Mouse (Mus musculus): ENCODE results near the gene Usp12. TPM values are rescaled to one million over a fixed set of nuclear protein-coding genes. Genes with fewer than 3 reads are reported as not detected.

Gene Usp12
- total RNA-seq (2021): 10 to 100 TPM; 16.4 to 17.9 TPM
- long read RNA-seq, experiment 1, full-length matches to known transcripts: 7 of 10 reads
- long read RNA-seq, experiment 1, partial matches to known transcripts: 1 of 10 reads
- long read RNA-seq, experiment 1, other reads (novel, unspliced or antisense): 2 of 10 reads
- long read RNA-seq, experiment 2, full-length matches to known transcripts: 11 of 15 reads
- long read RNA-seq, experiment 2, partial matches to known transcripts: 0 of 15 reads
- long read RNA-seq, experiment 2, other reads (novel, unspliced or antisense): 4 of 15 reads

GRCm38 (mm10) chr5:146794853-146795252 lies at the start of gene Usp12:
Gene Usp12 (minus strand): TSS chr5:146795006.
- DNase-seq (ENCODE audit: low spot score): peak; percentile 98

DNA sequence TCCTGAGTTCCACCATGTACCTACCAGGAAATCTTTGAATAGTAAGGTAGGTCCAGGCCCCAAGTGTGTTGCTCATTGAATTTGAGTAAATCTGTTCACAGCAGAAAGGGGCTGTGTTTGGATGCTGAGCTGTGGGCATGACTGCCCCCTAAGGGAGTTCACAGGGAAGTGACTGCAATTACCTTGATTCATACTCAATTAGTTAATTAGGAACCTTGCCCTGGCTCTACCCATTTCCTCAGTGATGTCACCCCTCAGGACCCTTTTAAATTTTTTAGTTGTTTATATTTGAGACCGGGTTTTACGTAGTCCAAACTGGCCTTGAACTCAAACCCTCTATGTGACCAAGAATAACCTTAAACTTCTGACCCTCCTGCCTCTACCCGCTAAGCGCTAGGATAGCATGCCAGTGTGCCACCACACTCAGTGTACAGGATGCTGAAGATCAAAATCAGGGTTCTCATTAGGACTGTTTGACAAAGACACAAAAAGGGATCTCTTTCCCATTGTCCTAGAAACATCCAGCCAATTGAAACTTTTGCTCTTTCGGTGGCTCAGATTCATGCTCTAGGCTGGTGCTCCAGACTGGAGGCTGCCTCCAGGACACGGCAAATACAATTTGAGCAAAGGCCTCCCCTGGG lies 49.6 kb upstream of the Usp12 start:
- DNase-seq (ENCODE audit: low spot score): no peak

DNA sequence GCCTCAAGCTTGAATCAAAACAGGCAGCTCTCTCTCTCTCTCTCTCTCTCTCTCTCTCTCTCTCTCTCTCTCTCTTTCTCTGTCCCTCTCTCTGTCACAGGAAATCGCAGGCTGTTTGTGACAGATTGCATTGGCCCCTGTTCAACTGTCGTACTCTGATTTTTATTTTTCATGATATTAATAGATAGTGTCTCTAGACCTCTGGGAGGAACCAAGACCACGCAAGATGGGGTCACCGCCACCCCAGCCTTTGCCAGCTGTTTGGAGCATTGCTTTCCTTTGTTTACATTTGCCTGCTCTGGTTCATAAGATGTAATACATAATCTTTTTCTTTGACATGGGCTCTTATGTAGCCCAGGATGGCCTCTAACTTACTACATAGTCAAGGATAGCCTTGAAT lies 47.2 kb upstream of the Usp12 start:
- no peak for DNase-seq (ENCODE audit: low spot score)

GRCm38 (mm10) chr5:146841301-146841700 lies 46.5 kb upstream of the Usp12 start:
- no peak for DNase-seq (ENCODE audit: low spot score)

DNA sequence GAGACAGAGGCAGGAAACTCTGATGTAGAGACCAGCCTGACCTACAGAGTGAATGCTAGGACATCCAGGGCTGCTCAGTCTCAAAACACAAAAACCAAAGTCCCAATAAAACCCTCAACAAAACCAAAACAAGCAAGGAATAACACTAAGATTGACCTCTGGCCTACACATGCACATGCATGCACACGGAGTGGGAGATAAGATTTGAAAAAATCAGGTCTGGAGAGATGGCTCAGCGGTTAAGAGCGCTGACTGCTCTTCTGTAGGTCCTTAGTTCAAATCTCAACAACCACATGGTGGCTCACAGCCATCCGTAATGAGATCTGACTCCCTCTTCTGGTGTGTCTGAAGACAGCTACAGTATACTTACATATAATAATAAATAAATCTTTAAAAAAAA lies 45.6 kb upstream of the Usp12 start:
- no peak for DNase-seq (ENCODE audit: low spot score)

DNA sequence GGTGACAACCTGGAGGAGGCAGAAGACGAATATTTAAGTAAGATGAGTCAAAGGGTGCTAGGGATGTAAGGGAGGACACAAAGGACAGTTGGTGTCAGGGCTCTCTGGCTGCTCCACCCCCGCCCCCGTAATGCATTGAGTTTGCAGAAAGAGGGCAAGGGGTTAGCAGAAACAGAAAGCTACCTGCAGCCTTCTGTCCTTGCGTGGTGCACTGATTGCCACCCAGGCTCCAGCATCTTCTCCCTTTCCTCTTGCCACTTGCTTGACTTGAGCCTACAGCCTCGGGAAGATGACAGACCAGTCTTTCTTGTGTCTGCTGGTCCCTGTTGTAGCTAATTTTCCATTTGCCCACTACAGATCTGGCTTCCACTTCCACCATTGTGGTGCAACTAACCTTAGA lies 45.0 kb upstream of the Usp12 start:
- no peak for DNase-seq (ENCODE audit: low spot score)

- DNase-seq (ENCODE audit: low spot score): no peak
These were observed 44.2 kb upstream of the Usp12 start for GRCm38 (mm10) chr5:146838836-146839648.

GRCm38 (mm10) chr5:146837967-146838720 lies 43.3 kb upstream of the Usp12 start:
- no peak for DNase-seq (ENCODE audit: low spot score)

DNA sequence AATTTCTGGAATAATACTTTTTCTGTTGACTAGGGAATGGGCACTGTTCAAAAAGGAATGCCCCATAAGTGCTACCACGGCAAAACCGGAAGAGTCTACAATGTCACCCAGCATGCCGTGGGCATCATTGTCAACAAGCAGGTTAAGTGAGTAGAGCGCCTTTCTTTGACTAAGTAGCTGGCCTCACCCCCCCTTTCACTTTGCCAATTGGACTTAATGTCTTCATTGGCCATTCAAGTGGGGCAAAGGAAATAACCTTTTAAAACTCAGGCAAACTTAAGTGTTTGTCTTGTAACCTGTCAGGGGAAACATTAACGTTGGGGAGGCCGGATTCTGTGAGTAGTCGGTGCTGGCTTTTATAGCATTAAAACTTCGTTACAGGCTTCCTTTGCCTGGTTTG lies 40.2 kb upstream of the Usp12 start:
- no peak for DNase-seq (ENCODE audit: low spot score)

GRCm38 (mm10) chr5:146833673-146834201 lies 38.9 kb upstream of the Usp12 start:
- no peak for DNase-seq (ENCODE audit: low spot score)

DNA sequence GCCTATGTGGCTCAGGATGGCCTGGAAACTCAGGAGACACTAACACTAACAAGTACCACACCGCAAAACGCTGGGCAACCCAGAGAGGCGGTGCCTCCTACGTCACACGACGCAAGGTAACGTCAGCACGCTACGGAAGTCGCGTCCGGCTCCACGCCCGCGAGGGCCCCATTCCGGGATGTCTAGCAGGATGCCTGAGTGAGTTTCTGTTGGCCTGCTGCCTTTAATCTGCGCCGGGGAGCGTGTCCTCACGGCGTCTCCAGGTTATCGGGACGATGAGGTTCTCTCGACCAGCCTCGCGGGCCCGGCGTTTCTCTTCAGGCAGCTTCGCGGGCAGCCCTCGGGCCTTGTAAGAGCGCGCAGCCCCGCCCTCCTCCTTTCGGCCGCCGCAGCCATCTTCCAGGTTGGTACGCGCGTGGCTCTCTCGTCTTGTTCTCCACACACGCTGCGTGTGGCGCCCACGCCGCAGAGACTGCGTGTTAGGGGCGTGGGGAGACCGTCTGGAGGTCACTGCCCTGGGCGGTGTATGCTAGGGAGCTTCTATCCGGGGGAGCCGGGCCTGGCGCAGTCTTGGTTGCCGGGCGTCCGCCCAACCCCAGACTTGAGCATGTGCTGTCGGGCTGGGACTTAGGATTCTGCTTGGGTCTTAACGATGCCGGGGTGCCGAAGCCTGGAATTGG lies 38.1 kb upstream of the Usp12 start, which contains the start of gene Rpl21:
TSS of gene Rpl21 (plus strand) at position 122 of the 680 bp plus-strand sequence.
- DNase-seq (ENCODE audit: low spot score): peak; percentile 94

DNA sequence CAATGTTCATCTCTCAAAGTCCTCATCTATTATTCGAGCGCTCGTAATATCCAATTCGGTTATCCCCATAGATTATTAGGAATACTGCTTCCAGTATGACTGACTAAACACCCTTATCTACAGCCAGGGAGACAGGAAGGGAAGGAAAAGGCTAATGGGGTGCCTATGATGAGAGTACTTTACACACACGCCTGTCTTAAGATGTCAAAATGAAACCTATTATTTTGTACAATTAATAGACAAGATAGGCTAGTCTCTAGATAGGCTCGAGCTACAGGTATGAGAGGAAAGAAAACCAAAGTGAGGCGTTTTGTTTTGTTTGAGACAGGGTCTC lies 37.6 kb upstream of the Usp12 start:
- DNase-seq (ENCODE audit: low spot score): no peak

GRCm38 (mm10) chr5:146829528-146829927 lies 34.7 kb upstream of the Usp12 start:
- DNase-seq (ENCODE audit: low spot score): no peak

- no peak for DNase-seq (ENCODE audit: low spot score)
These were observed 28.2 kb upstream of the Usp12 start for GRCm38 (mm10) chr5:146823005-146823404.

DNA sequence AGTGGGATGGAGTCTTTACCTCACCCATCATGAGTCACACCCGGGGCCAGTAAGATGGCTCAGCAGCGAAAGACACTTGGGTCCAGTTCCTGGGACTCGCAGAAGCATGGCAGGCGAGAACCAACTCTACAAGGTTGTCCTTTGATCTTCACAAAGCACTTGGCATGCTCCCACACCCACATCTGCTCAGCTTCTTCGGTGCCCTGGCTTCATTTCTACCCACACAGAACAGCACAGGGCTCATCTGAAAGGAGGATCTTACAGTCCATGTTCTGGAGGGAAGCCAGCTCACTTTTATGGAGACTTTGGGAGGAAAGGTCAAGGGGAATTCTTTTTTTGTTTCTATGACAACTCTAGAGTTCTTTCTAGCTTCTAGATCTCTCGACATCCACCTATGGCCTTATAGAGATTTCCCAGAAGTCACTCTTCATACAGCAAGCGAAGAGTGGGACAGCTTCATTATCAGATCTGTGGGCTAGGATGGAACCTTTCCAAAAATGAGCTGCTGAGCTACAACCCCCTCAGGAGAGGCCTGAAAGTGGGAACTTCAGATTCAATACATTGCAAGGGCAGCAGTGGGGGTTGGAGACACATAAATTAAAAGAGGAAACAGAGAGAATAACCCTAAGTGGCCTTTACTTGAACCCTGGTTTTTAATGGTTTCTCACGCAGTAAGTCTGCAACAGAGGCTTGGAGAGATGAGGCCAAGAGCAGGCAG lies 24.3 kb upstream of the Usp12 start:
- no peak for DNase-seq (ENCODE audit: low spot score)

GRCm38 (mm10) chr5:146817583-146817982 lies 22.8 kb upstream of the Usp12 start:
- DNase-seq (ENCODE audit: low spot score): no peak

DNA sequence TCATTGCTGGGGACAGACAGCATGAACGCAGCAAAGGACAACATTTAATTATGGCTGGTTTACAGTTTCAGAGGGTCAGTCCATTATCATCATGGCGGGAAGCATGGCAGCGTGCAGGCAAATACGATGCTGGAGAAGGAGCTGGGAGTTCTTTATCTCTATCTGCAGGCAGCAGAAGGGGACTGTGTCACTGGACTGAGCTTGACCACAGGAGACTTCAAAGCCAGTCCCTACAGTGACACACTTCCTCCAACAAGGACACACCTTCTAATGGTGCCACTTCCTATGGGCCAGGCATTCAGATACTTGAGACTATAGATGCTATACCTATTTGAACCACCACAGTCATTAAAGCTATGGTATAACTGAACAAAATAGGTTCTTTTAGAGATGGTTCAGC lies 20.6 kb upstream of the Usp12 start:
- no peak for DNase-seq (ENCODE audit: low spot score)

- DNase-seq (ENCODE audit: low spot score): no peak
These were observed 18.6 kb upstream of the Usp12 start for GRCm38 (mm10) chr5:146813421-146813820.

GRCm38 (mm10) chr5:146812866-146813265 lies 18.1 kb upstream of the Usp12 start:
- no peak for DNase-seq (ENCODE audit: low spot score)

DNA sequence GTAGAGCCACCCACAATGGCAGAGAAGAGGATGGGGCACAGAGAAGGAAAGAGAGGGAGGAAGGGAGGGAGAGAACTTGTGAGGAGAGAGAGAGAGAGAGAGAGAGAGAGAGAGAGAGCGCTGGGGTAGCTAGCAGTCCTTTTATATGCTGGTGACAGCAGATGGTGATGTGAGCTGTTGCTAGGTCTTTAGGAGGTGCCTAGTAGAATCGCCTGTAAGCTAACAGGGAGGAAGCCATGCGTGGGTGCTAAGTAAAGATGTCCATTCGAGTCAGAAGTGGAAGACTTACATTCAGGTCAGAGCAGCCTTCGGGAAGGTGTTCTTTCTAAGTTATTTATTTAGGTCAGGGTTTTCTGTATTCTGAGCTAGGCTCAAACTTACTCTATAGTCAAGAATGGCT lies 15.1 kb upstream of the Usp12 start:
- no peak for DNase-seq (ENCODE audit: low spot score)

Data from gastrocnemius, adult 18-20 months (tissue).